Comparison of ENCODE assay signal across 7 mouse cellular contexts in the genomic region with DNA sequence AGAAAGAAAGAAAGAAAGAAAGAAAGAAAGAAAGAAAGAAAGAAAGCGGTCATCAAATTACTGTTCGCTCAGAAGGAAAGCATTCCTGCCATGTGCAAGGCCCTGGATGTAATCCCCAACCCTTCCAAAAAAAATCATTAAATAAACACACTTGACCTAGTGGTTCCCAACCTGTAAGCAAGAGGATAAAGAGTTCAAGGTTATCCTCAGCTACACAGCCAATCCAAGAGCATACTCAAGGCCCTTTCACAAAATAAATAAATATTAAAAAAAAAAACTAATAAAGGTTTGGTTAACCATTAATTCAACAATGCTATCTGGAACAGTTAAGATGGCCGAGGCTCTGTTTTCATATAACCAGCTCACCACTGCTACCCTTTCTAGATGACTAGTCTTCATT. TPM values are rescaled to one million over a fixed set of nuclear protein-coding genes. Genes with fewer than 3 reads are reported as not detected.
DNase-seq lines count a peak whose midpoint lies in the region; ATAC-seq and TF ChIP-seq lines count a peak whose summit lies in the region.

No protein-coding gene starts in this region.

- peaks cover 32% of the 10 kb centered on the region for H3K27me3 ChIP-seq in lung, embryonic 15.5 days
- 0 out of 2 replicates have a peak, but pooled peaks cover 5% of the 10 kb centered on the region for H3K27me3 ChIP-seq in forebrain, embryonic 13.5 days
- peaks cover 37% of the 10 kb centered on the region for H3K27me3 ChIP-seq in limb, embryonic 13.5 days
- H3K27me3 ChIP-seq in small intestine, adult 2 months (ENCODE audit: control insufficient read depth, insufficient read depth, low read length): no peaks in the 10 kb centered on the region

- peak overlapping the region; percentile 68; the same call in 1 of the 2 replicates for H3K4me3 ChIP-seq in lung, embryonic 15.5 days
- peak overlapping the region; percentile 83 for H3K4me3 ChIP-seq in forebrain, embryonic 13.5 days
- H3K4me3 ChIP-seq in limb, embryonic 13.5 days: peak overlapping the region; percentile 73
- peak overlapping the region; percentile 53 for H3K4me3 ChIP-seq in small intestine, adult 2 months (ENCODE audit: low read depth, low read length)

- no peak for ATAC-seq in lung, embryonic 15.5 days (ENCODE audit: borderline replicate concordance, extremely low read depth, low FRiP score, low TSS enrichment)
- ATAC-seq in forebrain, embryonic 13.5 days: no peak
- ATAC-seq in limb, embryonic 13.5 days (ENCODE audit: low FRiP score, low read depth): no peak
- no peak for ATAC-seq in granulocyte monocyte progenitor cell, adult 5-6 weeks (replicated peaks; ENCODE audit: poor library complexity, severe bottlenecking)
- no peak for ATAC-seq in frontal cortex, adult (ENCODE audit: low TSS enrichment)

- no peaks in the 10 kb centered on the region for H3K36me3 ChIP-seq in lung, embryonic 15.5 days
- no peaks in the 10 kb centered on the region for H3K36me3 ChIP-seq in forebrain, embryonic 13.5 days (ENCODE audit: poor library complexity, severe bottlenecking)
- H3K36me3 ChIP-seq in limb, embryonic 13.5 days: no peaks in the 10 kb centered on the region
- no peaks in the 10 kb centered on the region for H3K36me3 ChIP-seq in small intestine, adult 2 months (ENCODE audit: control insufficient read depth, insufficient read depth, low read length)

- H3K4me2 ChIP-seq in lung, embryonic 15.5 days: peak overlapping the region; percentile 99
- H3K4me2 ChIP-seq in forebrain, embryonic 13.5 days: peak overlapping the region; percentile 86
- peak overlapping the region; percentile 98 for H3K4me2 ChIP-seq in limb, embryonic 13.5 days (replicated peaks)

- no peaks in the 10 kb centered on the region for H3K9me3 ChIP-seq in lung, embryonic 15.5 days
- H3K9me3 ChIP-seq in forebrain, embryonic 13.5 days (replicated peaks): no peaks in the 10 kb centered on the region
- no peaks in the 10 kb centered on the region for H3K9me3 ChIP-seq in limb, embryonic 13.5 days

- no peak for TF ChIP-seq CTCF in small intestine, adult 2 months (IDR thresholded peaks at IDR 0.05; ENCODE audit: extremely low read depth, insufficient read length, insufficient replicate concordance, low read depth, low read length)

- DNase-seq in lung, postnatal 36 days: no peak

- TF ChIP-seq POLR2A in small intestine, adult 2 months (IDR thresholded peaks at IDR 0.05; ENCODE audit: low read depth, low read length): no peak

- no peak overlapping the region for H3K9ac ChIP-seq in lung, embryonic 15.5 days
- H3K9ac ChIP-seq in forebrain, embryonic 13.5 days: peak overlapping the region; percentile 46; the same call in 1 of the 2 replicates
- no peak overlapping the region for H3K9ac ChIP-seq in limb, embryonic 13.5 days

- H3K4me1 ChIP-seq in lung, embryonic 15.5 days: peaks cover 19% of the 10 kb centered on the region
- H3K4me1 ChIP-seq in forebrain, embryonic 13.5 days: peaks cover 32% of the 10 kb centered on the region
- H3K4me1 ChIP-seq in limb, embryonic 13.5 days: peaks cover 20% of the 10 kb centered on the region
- H3K4me1 ChIP-seq in small intestine, adult 2 months (ENCODE audit: control insufficient read depth, insufficient read depth, insufficient read length, low read length): peaks cover 5% of the 10 kb centered on the region

- no peak overlapping the region for H3K27ac ChIP-seq in lung, embryonic 15.5 days
- H3K27ac ChIP-seq in forebrain, embryonic 13.5 days: peak overlapping the region; percentile 89
- no peak overlapping the region for H3K27ac ChIP-seq in limb, embryonic 13.5 days
- peak overlapping the region; percentile 75 for H3K27ac ChIP-seq in small intestine, adult 2 months (ENCODE audit: insufficient read depth, low read depth, low read length)

- 52% methylated on average over 3 of the region's 3 CpGs for WGBS in lung, embryonic 15.5 days
- 61% methylated on average over 3 of the region's 3 CpGs for WGBS in forebrain, embryonic 13.5 days
- 68% methylated on average over 3 of the region's 3 CpGs for WGBS in limb, embryonic 13.5 days
- WGBS in small intestine, adult 2 months: 47% methylated on average over 3 of the region's 3 CpGs

RNA-seq across cellular contexts. Expression of gene Frat1, which starts 0.8 kb away (rescaled TPM):
- polyA plus RNA-seq in lung, embryonic 15.5 days (2015; fragmentation: Nextera tagmentation; extraction: Ambion mirVana): 7.2 and 7.3 TPM in 2 replicates
- polyA plus RNA-seq in forebrain, embryonic 13.5 days (2015; fragmentation: Nextera tagmentation; extraction: Ambion mirVana): 25.7 and 27.3 TPM in 2 replicates
- polyA plus RNA-seq in limb, embryonic 13.5 days (2015; fragmentation: Nextera tagmentation; extraction: Ambion mirVana): 6.0 and 6.1 TPM in 2 replicates
- 8.1 and 29.1 TPM in 2 replicates for polyA plus RNA-seq in small intestine, adult 2 months (2012; rRNA removed)
- 2.6 and 5.6 TPM in 2 replicates for total RNA-seq in granulocyte monocyte progenitor cell, adult 5-6 weeks (2014; fragmentation: Nextera tagmentation)
- total RNA-seq in granulocyte monocyte progenitor cell, adult 5-6 weeks (2017): 10.0 and 11.2 TPM in 2 replicates

RNA-seq across cellular contexts. Expression of gene Frat2, which starts 19.0 kb away (rescaled TPM):
- 4.1 and 4.4 TPM in 2 replicates for polyA plus RNA-seq in lung, embryonic 15.5 days (2015; fragmentation: Nextera tagmentation; extraction: Ambion mirVana)
- polyA plus RNA-seq in forebrain, embryonic 13.5 days (2015; fragmentation: Nextera tagmentation; extraction: Ambion mirVana): 10.4 and 12.4 TPM in 2 replicates
- 2.8 and 3.1 TPM in 2 replicates for polyA plus RNA-seq in limb, embryonic 13.5 days (2015; fragmentation: Nextera tagmentation; extraction: Ambion mirVana)
- 13.7 and 62.2 TPM in 2 replicates for polyA plus RNA-seq in small intestine, adult 2 months (2012; rRNA removed)
- total RNA-seq in granulocyte monocyte progenitor cell, adult 5-6 weeks (2014; fragmentation: Nextera tagmentation): 18.9 and 20.6 TPM in 2 replicates
- total RNA-seq in granulocyte monocyte progenitor cell, adult 5-6 weeks (2017): 25.7 and 33.4 TPM in 2 replicates

RNA-seq across cellular contexts. Expression of gene Arhgap19, which starts 27.1 kb away (rescaled TPM):
- 29.8 and 30.8 TPM in 2 replicates for polyA plus RNA-seq in lung, embryonic 15.5 days (2015; fragmentation: Nextera tagmentation; extraction: Ambion mirVana)
- 20.4 and 21.5 TPM in 2 replicates for polyA plus RNA-seq in forebrain, embryonic 13.5 days (2015; fragmentation: Nextera tagmentation; extraction: Ambion mirVana)
- 21.6 and 23.1 TPM in 2 replicates for polyA plus RNA-seq in limb, embryonic 13.5 days (2015; fragmentation: Nextera tagmentation; extraction: Ambion mirVana)
- polyA plus RNA-seq in small intestine, adult 2 months (2012; rRNA removed): 0.71 and 2.1 TPM in 2 replicates
- 19.8 and 25.9 TPM in 2 replicates for total RNA-seq in granulocyte monocyte progenitor cell, adult 5-6 weeks (2014; fragmentation: Nextera tagmentation)
- total RNA-seq in granulocyte monocyte progenitor cell, adult 5-6 weeks (2017): 43.2 and 55.3 TPM in 2 replicates

Comparison
In these comparisons a context has a peak if more than half of its experiments do, and no peak if none do; other contexts are left out.
1. H3K27ac ChIP-seq: peak in forebrain, embryonic 13.5 days (single experiment) and small intestine, adult 2 months (single experiment); none in lung, embryonic 15.5 days (single experiment) and limb, embryonic 13.5 days (single experiment).
2. Peak in every context shown above with its lines, with median percentiles within 50 percentile points of each other: H3K4me2 ChIP-seq and H3K4me3 ChIP-seq.